26 mouse cellular contexts compared by ENCODE assay signal in the genomic region with DNA sequence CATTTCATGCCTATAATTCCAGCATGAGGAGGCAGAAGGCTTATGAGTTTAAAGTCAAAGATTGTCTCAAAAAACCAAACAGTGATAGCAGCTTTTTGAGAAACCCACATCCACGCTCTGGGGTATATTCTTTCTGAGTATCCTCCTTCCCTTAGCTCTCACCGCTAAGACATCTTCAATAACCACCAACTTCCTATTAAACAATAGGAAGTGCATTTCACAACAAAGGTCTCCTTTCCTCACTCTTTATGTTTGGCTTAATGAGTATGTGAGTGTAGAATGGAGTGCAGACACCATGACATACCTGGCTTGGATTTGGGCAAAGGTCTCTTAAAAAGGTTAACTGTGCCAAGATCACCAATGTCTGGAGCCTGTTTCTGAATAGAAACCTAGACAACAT. TPM values are rescaled to one million over a fixed set of nuclear protein-coding genes. Genes with fewer than 3 reads are reported as not detected.
A peak's percentile ranks its signal among the peaks of the same experiment; 100 is the strongest.
DNase-seq lines count a peak whose midpoint lies in the region; ATAC-seq and TF ChIP-seq lines count a peak whose summit lies in the region.
"Had no signal": no experiment of that assay in that cellular context is flagged by ENCODE, and none has a peak within 500 bp of the region (broad histone marks: within the 10 kb centered on the region; RNA-seq: fewer than 3 reads in every experiment).

No protein-coding gene starts in this region.

- TF ChIP-seq CTCF in MEL (IDR thresholded peaks at IDR 0.05 in 2 of 3, conservative IDR thresholded peaks at IDR 0.05 in 1 of 3; ENCODE audit: control insufficient read depth in 1 of 3, insufficient read depth in 1 of 3, low read depth in 2 of 3, low read length in 3 of 3, poor library complexity in 1 of 3, severe bottlenecking in 1 of 3), result no peak

- no peak for TF ChIP-seq POLR2A in MEL (IDR thresholded peaks at IDR 0.05; ENCODE audit: control insufficient read depth in 1 of 2, insufficient read depth in 1 of 2, low read depth in 1 of 2, low read length in 2 of 2, poor library complexity in 1 of 2)

- no peak overlapping the region for H3K27ac ChIP-seq in MEL (ENCODE audit: control insufficient read depth, low read depth, low read length)
- no peak overlapping the region for H3K27ac ChIP-seq in limb, embryonic 10.5 days
- H3K27ac ChIP-seq: embryonic facial prominence, embryonic 13.5 days; embryonic facial prominence, embryonic 15.5 days; forebrain, embryonic 10.5 days; forebrain, embryonic 12.5 days had no signal

- intact Hi-C loops in heart, postnatal 10 days (cut with DNase I), result no loop called here
- intact Hi-C loops in heart, postnatal 36 days (cut with DNase I), result no loop called here

- peak; percentile 86 for ATAC-seq in megakaryocyte, adult 5-6 weeks (ENCODE audit: poor library complexity, severe bottlenecking)
- ATAC-seq: CD4-positive, CD25-positive, alpha-beta regulatory T cell, adult 4 months; forebrain, embryonic 14.5 days; forebrain, embryonic 16.5 days had no signal

- peaks cover 19 to 78% of the 10 kb centered on the region in 2 experiments for H3K36me3 ChIP-seq in MEL (ENCODE audit: control insufficient read depth in 1 of 2, insufficient read depth in 2 of 2, low read length in 2 of 2)
- H3K36me3 ChIP-seq in limb, embryonic 10.5 days, result peaks cover 85% of the 10 kb centered on the region

- DNase-seq in MEL (ENCODE audit: low read depth, low spot score), result no peak
- no peak for DNase-seq in limb, embryonic 10.5 days (ENCODE audit: low spot score)
- DNase-seq in heart, postnatal 10 days, result no peak
- no peak for DNase-seq in heart, postnatal 36 days
- DNase-seq: adrenal gland, adult 2 months; adrenal gland, postnatal 10 days; adrenal gland, postnatal 25 days; B cell, adult 2 months; cerebellum, adult 11 months; cerebellum, adult 18-20 months; cerebellum, adult 8-10 months; cerebellum, adult 9-11 months; cerebellum, postnatal 14 days; cerebellum, postnatal 36 days; embryo, embryonic 11 days had no signal

- H3K9ac ChIP-seq in MEL (ENCODE audit: control insufficient read depth, low read depth, low read length, poor library complexity, severe bottlenecking), result no peak overlapping the region
- H3K9ac ChIP-seq: embryonic facial prominence, embryonic 13.5 days; embryonic facial prominence, embryonic 15.5 days; forebrain, embryonic 12.5 days had no signal

- no peak for TF ChIP-seq RAD21 in MEL (IDR thresholded peaks at IDR 0.05; ENCODE audit: low read depth, low read length)

- H3K9me3 ChIP-seq in MEL (replicated peaks; ENCODE audit: insufficient read depth, low read length), result no peaks in the 10 kb centered on the region
- no peaks in the 10 kb centered on the region for H3K9me3 ChIP-seq in limb, embryonic 10.5 days (replicated peaks)
- H3K9me3 ChIP-seq: embryonic facial prominence, embryonic 13.5 days; embryonic facial prominence, embryonic 15.5 days; forebrain, embryonic 10.5 days; forebrain, embryonic 12.5 days; G1E had no signal

- H3K4me1 ChIP-seq in MEL (ENCODE audit: control insufficient read depth in 1 of 2, insufficient read depth in 2 of 2, low read length in 2 of 2), result peaks cover 7 to 9% of the 10 kb centered on the region in 2 experiments; a peak in 3 of 4 replicates
- H3K4me1 ChIP-seq in limb, embryonic 10.5 days, result 0 out of 2 replicates have a peak, but pooled peaks cover 4% of the 10 kb centered on the region

- peaks cover 25% of the 10 kb centered on the region for H3K79me2 ChIP-seq in MEL (ENCODE audit: control insufficient read depth, insufficient read depth, low read length, poor library complexity)

- WGBS in limb, embryonic 10.5 days, result 97% methylated on average over 2 of the region's 2 CpGs

- no peaks in the 10 kb centered on the region for H3K27me3 ChIP-seq in MEL (ENCODE audit: control insufficient read depth in 1 of 2, insufficient read depth in 2 of 2, low read length in 2 of 2)
- no peaks in the 10 kb centered on the region for H3K27me3 ChIP-seq in limb, embryonic 10.5 days (ENCODE audit: low read depth, poor library complexity, severe bottlenecking)
- H3K27me3 ChIP-seq: CH12.LX; embryonic facial prominence, embryonic 13.5 days; embryonic facial prominence, embryonic 15.5 days; forebrain, embryonic 12.5 days had no signal

- TF ChIP-seq EP300 in MEL (IDR thresholded peaks at IDR 0.05; ENCODE audit: low read depth in 1 of 2, low read length in 2 of 2), result no peak

- no peak overlapping the region for H3K4me3 ChIP-seq in MEL (ENCODE audit: control insufficient read depth in 1 of 2, insufficient read depth in 1 of 2, low read depth in 2 of 2, low read length in 2 of 2)
- no peak overlapping the region for H3K4me3 ChIP-seq in limb, embryonic 10.5 days
- H3K4me3 ChIP-seq: embryonic facial prominence, embryonic 13.5 days; embryonic facial prominence, embryonic 15.5 days; erythroblast, embryonic 14.5 days; forebrain, embryonic 10.5 days; forebrain, embryonic 12.5 days had no signal

TF ChIP-seq in MEL, 35 proteins besides CTCF, POLR2A, EP300 and RAD21:
- TF ChIP-seq ZMIZ1 (IDR thresholded peaks at IDR 0.05; ENCODE audit: low read depth, low read length) (0 out of 2 replicates have a peak, but pooled peaks have one; percentile 23), MYB (IDR thresholded peaks at IDR 0.05; ENCODE audit: low read depth, low read length) (no peak), SIN3A (IDR thresholded peaks at IDR 0.05; ENCODE audit: low read length) (no peak)

RNA-seq across cellular contexts. Expression of a gene that starts 5.8 kb away (rescaled TPM):
- 167 and 175 TPM in 2 replicates for total RNA-seq in MEL (2012; rRNA removed)
- 100 to 1,000 TPM; 185 to 478 TPM for polyA plus RNA-seq in MEL (2012; ENCODE audit: insufficient read depth in 1 of 2, insufficient read length in 2 of 2, low read depth in 1 of 2, low replicate concordance in 2 of 2, missing spikeins in 1 of 2)
- total RNA-seq in megakaryocyte, adult 5-6 weeks (2015), result 32.1 and 34.7 TPM in 2 replicates
- total RNA-seq in megakaryocyte, adult 5-6 weeks (2017), result 30.4 and 32.8 TPM in 2 replicates
- polyA plus RNA-seq in limb, embryonic 10.5 days (2016; fragmentation: Nextera tagmentation; extraction: Ambion mirVana), result 38.5 and 40.5 TPM in 2 replicates
- total RNA-seq in heart, postnatal 10 days (2021), result 10 to 100 TPM; 17.1 to 20.4 TPM
- 10 to 100 TPM; 15.0 to 17.9 TPM for total RNA-seq in heart, postnatal 36 days (2021)

RNA-seq across cellular contexts. Expression of a gene that starts 32.0 kb away (rescaled TPM):
- 688 and 860 TPM in 2 replicates for total RNA-seq in MEL (2012; rRNA removed)
- 100 to 1,000 TPM; 298 to 548 TPM for polyA plus RNA-seq in MEL (2012; ENCODE audit: insufficient read depth in 1 of 2, insufficient read length in 2 of 2, low read depth in 1 of 2, low replicate concordance in 2 of 2, missing spikeins in 1 of 2)
- 115 and 157 TPM in 2 replicates for total RNA-seq in megakaryocyte, adult 5-6 weeks (2015)
- total RNA-seq in megakaryocyte, adult 5-6 weeks (2017), result 850 and 1,047 TPM in 2 replicates
- 90.8 and 101 TPM in 2 replicates for polyA plus RNA-seq in limb, embryonic 10.5 days (2016; fragmentation: Nextera tagmentation; extraction: Ambion mirVana)
- total RNA-seq in heart, postnatal 10 days (2021), result 10 to 100 TPM; 35.3 to 38.4 TPM
- total RNA-seq in heart, postnatal 36 days (2021), result 10 to 100 TPM; 26.0 to 29.1 TPM

RNA-seq across cellular contexts. Expression of a gene that starts 32.3 kb away (rescaled TPM):
- total RNA-seq in MEL (2012; rRNA removed), result 10.4 and 12.8 TPM in 2 replicates
- 10 to 100 TPM; 31.8 to 56.2 TPM for polyA plus RNA-seq in MEL (2012; ENCODE audit: insufficient read depth in 1 of 2, insufficient read length in 2 of 2, low read depth in 1 of 2, low replicate concordance in 2 of 2, missing spikeins in 1 of 2)
- total RNA-seq in megakaryocyte, adult 5-6 weeks (2015), result 8.2 and 9.1 TPM in 2 replicates
- 8.0 and 8.6 TPM in 2 replicates for total RNA-seq in megakaryocyte, adult 5-6 weeks (2017)
- 4.9 and 7.1 TPM in 2 replicates for polyA plus RNA-seq in limb, embryonic 10.5 days (2016; fragmentation: Nextera tagmentation; extraction: Ambion mirVana)
- 10 to 100 TPM; 12.9 to 20.4 TPM for total RNA-seq in heart, postnatal 10 days (2021)
- 1 to 10 TPM; 6.1 to 6.5 TPM for total RNA-seq in heart, postnatal 36 days (2021)

RNA-seq across cellular contexts. Expression of a gene that starts 35.1 kb away (rescaled TPM):
- total RNA-seq in MEL (2012; rRNA removed), result 18.0 and 27.0 TPM in 2 replicates
- 10 to 100 TPM in 1 of 2 experiments, not detected in 1; 23.5 TPM for polyA plus RNA-seq in MEL (2012; ENCODE audit: insufficient read depth in 1 of 2, insufficient read length in 2 of 2, low read depth in 1 of 2, low replicate concordance in 2 of 2, missing spikeins in 1 of 2)
- total RNA-seq in megakaryocyte, adult 5-6 weeks (2015), result not detected in 2 replicates
- total RNA-seq in megakaryocyte, adult 5-6 weeks (2017), result not detected in 2 replicates
- polyA plus RNA-seq in limb, embryonic 10.5 days (2016; fragmentation: Nextera tagmentation; extraction: Ambion mirVana), result 1.1 and 1.2 TPM in 2 replicates
- 1 to 10 TPM; 1.0 to 1.2 TPM for total RNA-seq in heart, postnatal 10 days (2021)
- total RNA-seq in heart, postnatal 36 days (2021), result under 1 TPM; 0.19 to 0.38 TPM
- total RNA-seq: CH12.LX, G1E had no signal
- polyA plus RNA-seq: erythroblast, embryonic 14.5 days; G1E had no signal
